Mouse (Mus musculus) bone marrow, adult 2 months (tissue): Measurements from ENCODE around the gene Nacc1. TPM values are rescaled to one million over a fixed set of nuclear protein-coding genes. Genes with fewer than 3 reads are reported as not detected.

Experiments
- H3K27ac ChIP-seq: fragments of 200-500 bp; 2 replicates; pipeline ENCODE4 v1.5.1; 2012; ENCODE audit warnings: low read depth, mild to moderate bottlenecking, control low read depth, inconsistent platforms, low read length; ENCODE audit not compliant: control insufficient read depth, poor library complexity, insufficient read depth
- H3K4me1 ChIP-seq: fragments of 200-500 bp; 2 replicates; pipeline ENCODE4 v1.6.1; 2011; ENCODE audit warnings: low read length; ENCODE audit not compliant: control insufficient read depth, insufficient read depth
- H3K4me3 ChIP-seq: fragments of 200-500 bp; replicated peaks from 2 replicates; pipeline ENCODE3; 2011; ENCODE audit warnings: mild to moderate bottlenecking, low read depth, low read length, control low read depth; ENCODE audit not compliant: control insufficient read depth
- CTCF ChIP-seq: fragments of 200-500 bp; IDR thresholded peaks from 2 replicates; pipeline ENCODE4 v1.5.1; 2011; ENCODE audit warnings: low read length, control low read depth; ENCODE audit not compliant: control insufficient read depth, insufficient read depth
- POLR2A ChIP-seq: fragments of 200-500 bp; IDR thresholded peaks from 2 replicates; pipeline ENCODE4 v1.6.1; 2011; ENCODE audit warnings: low read depth, mild to moderate bottlenecking, control low read depth, low read length, borderline replicate concordance; ENCODE audit not compliant: control insufficient read depth
- WGBS: fragments of 180-500 bp; shearing (Covaris S2); methylation state at CpG from one replicate; pipeline ENCODE4 v1.1.7; 2018; 5-methylcytosine and 5-hydroxymethylcytosine counted together
- polyA plus RNA-seq: library from polyadenylated mRNA; stranded (reverse); fragments of >200 nt; gene quantifications from 2 replicates; pipeline ENCODE4 v1.2.4, GENCODE M21; 2011; ENCODE audit warnings: low replicate concordance; ENCODE audit not compliant: missing spikeins, insufficient read depth, insufficient read length

Nacc1 gene
- polyA plus RNA-seq, 1 experiment = 26.2 TPM

- no peaks in the 10 kb centered on the region for H3K4me1 ChIP-seq
- 33% methylated on average over 9 of the region's 9 CpGs for WGBS
- no peak for TF ChIP-seq POLR2A
- TF ChIP-seq CTCF = no peak
- H3K4me3 ChIP-seq = no peak overlapping the region
- H3K27ac ChIP-seq = no peak overlapping the region
Observed at GRCm38 (mm10) chr8:84640010-84640588, 47.6 kb downstream of the Nacc1 start.

- H3K27ac ChIP-seq = peak overlapping the region; percentile 86
- 3% methylated on average over 106 of the region's 106 CpGs for WGBS
- TF ChIP-seq POLR2A = peak; percentile 70; the same call in 1 of the 2 replicates
- TF ChIP-seq CTCF = peak; percentile 61
- no peaks in the 10 kb centered on the region for H3K4me1 ChIP-seq
- peak overlapping the region; percentile 99 for H3K4me3 ChIP-seq
Observed at GRCm38 (mm10) chr8:84639162-84640009, 48.3 kb downstream of the Nacc1 start.

GRCm38 (mm10) chr8:84638555-84639161 is 49.0 kb downstream of the Nacc1 start:
- Histone ChIP-seq H3K27ac (peak overlapping the region; percentile 86), H3K4me1 (no peaks in the 10 kb centered on the region), H3K4me3 (peak overlapping the region; percentile 99)
- TF ChIP-seq POLR2A = 0 out of 2 replicates have a peak, but pooled peaks have one; percentile 23
- no peak for TF ChIP-seq CTCF
- WGBS = under 1% methylated on average over 50 of the region's 52 CpGs

GRCm38 (mm10) chr8:84637946-84638554 is 49.6 kb downstream of the Nacc1 start:
- H3K4me3 ChIP-seq = peak overlapping the region; percentile 99

GRCm38 (mm10) chr8:84636051-84636691 is 51.5 kb downstream of the Nacc1 start:
- Histone ChIP-seq H3K4me1 (no peaks in the 10 kb centered on the region), H3K27ac (no peak overlapping the region), H3K4me3 (no peak overlapping the region)
- no peak for TF ChIP-seq CTCF
- no peak for TF ChIP-seq POLR2A
- 88% methylated on average over 17 of the region's 17 CpGs for WGBS

More at GRCm38 (mm10) chr8:84637946-84638554, 49.6 kb downstream of the Nacc1 start:
- H3K27ac ChIP-seq = peak overlapping the region; percentile 57
- H3K4me1 ChIP-seq = no peaks in the 10 kb centered on the region
- 18% methylated on average over 8 of the region's 8 CpGs for WGBS
- no peak for TF ChIP-seq POLR2A
- TF ChIP-seq CTCF = no peak

- no peak overlapping the region for H3K27ac ChIP-seq
- no peak overlapping the region for H3K4me3 ChIP-seq
- whole genome bisulfite sequencing = 86% methylated on average over 14 of the region's 14 CpGs
- TF ChIP-seq POLR2A (no peak), CTCF (no peak)
- H3K4me1 ChIP-seq = no peaks in the 10 kb centered on the region
Observed at GRCm38 (mm10) chr8:84635397-84636050, 52.1 kb downstream of the Nacc1 start.

GRCm38 (mm10) chr8:84634849-84635304 is 52.8 kb downstream of the Nacc1 start:
- Histone ChIP-seq H3K4me3 (no peak overlapping the region), H3K27ac (no peak overlapping the region), H3K4me1 (no peaks in the 10 kb centered on the region)
- TF ChIP-seq CTCF (no peak), POLR2A (no peak; the same call in 1 of the 2 replicates)
- WGBS = 79% methylated on average over 9 of the region's 9 CpGs
